Mouse (Mus musculus): Measurements from ENCODE around the gene Olfr974.
"Not testable (repeated sequence)": the region's sequence is repeated elsewhere in the genome, so short reads cannot be mapped to it uniquely, and the experiment has no call there.

The Olfr974 gene

DNA sequence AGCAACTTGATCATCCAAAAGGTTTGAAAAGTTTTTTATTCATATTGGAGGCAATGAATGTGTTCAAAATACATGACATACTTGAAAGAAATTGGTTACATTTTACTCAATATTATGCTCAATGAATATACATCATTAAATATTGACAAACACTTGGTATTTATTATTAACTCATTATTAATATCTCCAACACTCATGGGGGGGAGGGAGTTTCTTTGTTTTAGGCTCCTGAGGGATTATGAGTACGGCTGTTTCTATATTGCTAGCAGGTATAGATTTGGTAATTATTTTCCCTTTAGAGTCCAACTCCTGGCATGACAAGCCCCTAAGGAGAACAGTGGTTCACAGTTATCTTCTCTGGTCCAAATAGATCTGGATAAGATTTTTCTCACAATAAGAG is at the start of gene Olfr974:
TSS of gene Olfr974 (plus strand) at position 301 of the 400 bp plus-strand sequence.
- no peak for DNase-seq (ENCODE audit: extremely low read depth, insufficient read length, low spot score)

DNA sequence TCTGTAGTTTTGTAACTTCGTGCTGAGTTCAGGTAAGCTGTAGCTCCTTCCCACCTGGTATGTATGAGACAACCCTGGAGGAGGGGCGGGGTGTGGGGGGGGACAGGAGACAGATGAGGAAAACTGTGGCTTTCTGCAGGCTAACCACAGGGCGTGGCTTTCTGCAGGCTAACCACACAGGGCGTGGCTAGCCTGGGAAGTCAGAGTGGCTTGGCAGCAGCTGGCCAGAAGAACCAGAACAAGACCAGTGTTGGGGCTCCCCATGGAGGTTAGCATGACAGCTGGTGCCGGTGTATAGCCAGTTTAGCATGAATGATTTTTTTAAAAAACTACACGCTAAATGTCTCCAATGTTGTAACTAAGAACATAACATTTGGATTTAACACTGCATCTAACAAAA is 32.2 kb upstream of the Olfr974 start:
- peak; percentile 6 for DNase-seq (ENCODE audit: extremely low read depth, insufficient read length, low spot score)

DNA sequence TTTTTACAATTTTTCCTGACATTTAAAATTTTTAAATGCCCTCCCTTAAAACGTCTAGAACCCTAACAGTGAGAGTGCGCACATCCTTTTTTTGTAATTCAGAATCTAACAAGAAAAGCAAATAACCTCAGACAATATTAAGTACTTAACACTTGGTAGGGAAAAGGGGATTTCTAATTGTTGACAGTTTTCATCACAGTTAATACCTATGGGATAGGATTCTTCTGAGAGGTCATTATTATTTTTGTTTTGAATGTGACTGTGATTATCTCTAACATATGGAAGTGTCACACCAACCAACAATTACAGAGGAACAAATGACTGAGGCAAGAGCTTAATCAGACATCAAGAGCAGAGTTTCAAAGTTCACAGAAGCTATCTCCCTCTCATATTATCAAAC is 30.3 kb upstream of the Olfr974 start, which contains the start of gene Olfr229:
TSS of gene Olfr229 (plus strand) at position 301 of the 400 bp plus-strand sequence.
- no peak for DNase-seq (ENCODE audit: extremely low read depth, insufficient read length, low spot score)

DNA sequence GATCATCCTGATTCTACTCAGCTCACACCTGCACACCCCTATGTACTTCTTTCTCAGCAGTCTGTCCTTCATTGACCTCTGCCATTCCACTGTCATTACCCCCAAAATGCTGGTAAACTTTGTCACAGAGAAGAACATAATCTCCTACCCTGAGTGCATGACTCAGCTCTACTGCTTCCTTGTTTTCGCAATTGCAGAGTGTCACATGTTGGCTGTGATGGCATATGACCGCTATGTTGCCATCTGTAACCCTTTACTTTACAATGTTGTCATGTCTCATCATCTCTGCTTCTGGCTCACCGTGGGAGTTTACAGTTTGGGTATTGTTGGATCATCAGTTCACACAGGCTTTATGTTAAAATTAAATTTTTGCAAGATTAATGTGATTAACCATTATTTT is 27.4 kb upstream of the Olfr974 start:
- DNase-seq (ENCODE audit: extremely low read depth, insufficient read length, low spot score): no peak

DNA sequence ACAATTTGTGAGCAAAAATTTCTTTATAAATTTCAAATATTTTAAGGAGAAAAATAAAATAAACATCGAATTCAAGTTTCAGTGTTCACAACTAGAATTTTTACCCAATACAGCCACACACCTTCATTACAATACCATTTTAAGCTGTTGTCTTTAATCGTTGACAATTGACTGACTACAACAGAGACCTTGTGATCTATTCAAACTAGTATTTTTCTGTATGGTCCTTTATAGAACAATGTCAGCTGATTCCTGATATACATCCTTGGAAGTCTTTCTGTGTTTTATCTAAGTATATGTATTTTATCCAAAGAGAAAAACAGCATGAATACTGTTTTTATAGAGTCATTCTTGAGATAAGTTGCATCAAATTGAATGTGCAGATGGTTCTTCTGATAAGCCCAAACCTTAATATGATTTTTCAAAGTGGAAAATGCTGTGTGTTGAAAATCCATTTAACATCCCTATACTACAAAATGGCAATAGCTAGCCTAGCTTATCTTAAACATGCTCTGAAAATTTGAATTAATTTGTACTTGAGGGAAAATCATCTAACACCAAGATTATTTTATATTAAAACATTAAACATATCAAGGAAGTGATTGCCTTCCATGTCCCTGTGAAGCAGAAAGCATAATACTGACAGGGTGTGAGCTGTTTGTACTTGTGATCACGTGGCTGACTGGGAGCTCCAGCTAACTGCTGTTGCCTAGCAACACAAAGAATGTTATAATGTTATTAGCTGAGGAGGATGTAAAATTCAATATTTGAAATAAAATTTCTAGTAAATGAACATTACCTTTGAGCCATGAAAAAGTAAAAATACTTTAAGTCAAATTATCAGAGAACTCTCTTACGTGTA is 9.1 kb upstream of the Olfr974 start:
- DNase-seq (ENCODE audit: extremely low read depth, insufficient read length, low spot score): not testable (repeated sequence)

DNA sequence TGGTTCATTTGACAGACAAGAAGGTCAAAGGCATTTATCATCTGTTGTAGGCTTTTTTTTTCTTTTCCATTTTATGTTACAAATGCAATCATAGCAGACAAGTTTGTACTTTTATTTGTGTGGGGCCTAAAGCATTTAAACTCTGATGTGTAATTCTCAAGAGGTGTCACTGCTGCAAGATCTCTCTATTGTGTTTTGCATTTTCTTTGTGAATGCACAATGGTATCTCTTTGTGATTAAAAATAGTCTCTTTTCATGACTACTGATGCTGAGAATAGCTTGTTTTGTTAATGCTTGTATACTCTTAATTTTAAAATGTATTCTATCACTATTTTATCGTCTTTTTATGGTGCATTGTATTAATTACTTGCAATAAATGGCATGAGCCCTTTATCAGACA is 8.5 kb upstream of the Olfr974 start:
- DNase-seq (ENCODE audit: extremely low read depth, insufficient read length, low spot score): not testable (repeated sequence)

DNA sequence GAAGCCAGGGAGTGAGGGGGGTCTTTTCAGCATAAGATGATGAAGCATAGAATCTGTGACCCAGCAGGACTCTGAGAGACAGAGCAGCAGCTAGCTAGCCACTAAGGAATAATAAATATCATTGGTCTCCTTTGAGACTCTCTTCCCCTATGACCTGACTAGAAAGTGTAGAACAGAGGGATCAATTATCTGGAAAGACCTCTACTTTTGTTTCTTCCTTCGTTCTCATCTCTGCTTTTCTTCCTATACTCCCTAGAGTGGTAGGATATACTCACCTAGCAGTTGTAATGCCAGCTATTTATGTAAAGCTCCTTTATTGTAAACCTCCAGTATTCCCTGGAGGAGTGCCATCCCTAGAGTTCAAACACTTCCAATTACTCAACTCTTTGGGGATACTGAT is 14.6 kb downstream of the Olfr974 start, which contains the start of gene Olfr975:
TSS of gene Olfr975 (minus strand) at position 101 of the 400 bp plus-strand sequence.
- DNase-seq (ENCODE audit: extremely low read depth, insufficient read length, low spot score): no peak

DNA sequence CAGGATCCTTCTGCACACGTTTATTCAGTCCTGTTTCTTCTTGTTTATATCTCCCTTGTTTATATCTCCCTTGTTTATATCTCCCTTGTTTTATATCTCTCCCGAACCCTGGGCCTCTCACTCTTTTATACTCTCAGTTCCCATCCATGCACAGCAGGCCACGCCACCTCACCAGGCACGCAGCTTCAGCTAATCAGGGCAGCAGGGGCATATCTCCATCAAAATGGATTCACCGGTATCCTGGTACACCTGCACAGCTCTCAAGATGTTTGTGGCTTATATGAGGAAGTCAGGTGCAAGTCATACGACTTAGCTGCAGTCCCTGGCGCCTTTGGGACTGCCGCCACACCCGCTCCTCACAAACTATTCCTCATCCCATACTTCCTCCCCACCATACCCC is 23.7 kb downstream of the Olfr974 start, which contains the start of gene Olfr976:
TSS of gene Olfr976 (minus strand) at position 101 of the 400 bp plus-strand sequence.
- DNase-seq (ENCODE audit: extremely low read depth, insufficient read length, low spot score): not testable (repeated sequence)

DNA sequence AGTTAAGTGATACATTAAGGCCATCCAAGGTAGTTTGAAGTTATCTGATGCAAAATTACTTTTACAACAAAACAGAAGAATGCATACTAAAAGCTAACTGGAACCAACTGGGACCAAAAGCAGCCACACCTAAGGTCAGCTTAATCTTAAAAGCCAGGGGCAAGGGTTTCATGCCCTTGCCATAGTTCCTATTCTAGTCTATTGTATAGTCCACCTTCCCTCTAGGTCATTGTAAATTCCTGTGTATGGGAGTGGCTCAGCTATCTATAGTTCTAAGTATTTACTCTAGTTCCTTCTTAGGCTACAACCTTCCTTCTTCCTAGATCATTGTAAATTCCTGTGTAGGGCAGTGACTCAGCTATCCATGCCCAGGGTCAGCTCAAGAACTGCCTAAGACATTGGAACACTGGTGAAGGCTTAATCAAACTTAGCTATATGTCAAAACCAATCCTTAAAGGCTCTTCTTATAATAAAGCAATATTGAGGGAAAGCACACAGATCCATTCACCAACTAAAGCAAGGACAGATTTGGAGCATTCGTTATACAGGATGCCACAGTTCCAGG is 39.4 kb downstream of the Olfr974 start:
- not testable (repeated sequence) for DNase-seq (ENCODE audit: extremely low read depth, insufficient read length, low spot score)

DNA sequence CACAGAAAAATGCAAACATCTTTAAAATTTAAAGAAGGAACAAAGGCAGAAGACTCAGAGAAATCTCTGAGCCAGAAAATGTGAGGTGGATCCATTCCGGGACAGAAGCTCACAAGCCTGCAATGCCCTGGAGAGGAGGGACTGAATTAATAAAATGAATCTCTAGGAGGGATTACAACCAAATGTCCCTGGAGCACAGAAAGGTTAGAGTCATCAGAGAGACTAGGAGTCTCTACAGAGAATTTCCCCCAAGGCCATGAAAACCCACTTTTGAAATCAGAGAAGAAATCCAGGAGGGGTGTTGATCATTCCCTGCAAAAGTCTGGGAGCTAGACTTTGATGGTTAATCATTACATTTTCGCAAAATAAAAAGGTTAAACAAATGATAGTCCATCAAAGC is 54.5 kb downstream of the Olfr974 start, which contains the start of gene Olfr978:
TSS of gene Olfr978 (plus strand) at position 301 of the 400 bp plus-strand sequence.
- no peak for DNase-seq (ENCODE audit: extremely low read depth, insufficient read length, low spot score)

Data from 3134 (cell line).